Mouse (Mus musculus) gastrocnemius, postnatal 25 days (tissue): ENCODE results near the gene Maml3. TPM values are rescaled to one million over a fixed set of nuclear protein-coding genes. Genes with fewer than 3 reads are reported as not detected.

Source experiments
- DNase-seq: peaks from one replicate; pipeline ENCODE4 v3.0.0; 2022
- total RNA-seq, 2 experiments: library from RNA; stranded (reverse); gene quantifications; 1 replicate in 1 of 2; 2 replicates in 1 of 2; pipeline ENCODE4 v1.2.3; 2021

Gene Maml3
- total RNA-seq, 2 experiments from 2014 or later, result 2.4 to 2.5 TPM

DNA sequence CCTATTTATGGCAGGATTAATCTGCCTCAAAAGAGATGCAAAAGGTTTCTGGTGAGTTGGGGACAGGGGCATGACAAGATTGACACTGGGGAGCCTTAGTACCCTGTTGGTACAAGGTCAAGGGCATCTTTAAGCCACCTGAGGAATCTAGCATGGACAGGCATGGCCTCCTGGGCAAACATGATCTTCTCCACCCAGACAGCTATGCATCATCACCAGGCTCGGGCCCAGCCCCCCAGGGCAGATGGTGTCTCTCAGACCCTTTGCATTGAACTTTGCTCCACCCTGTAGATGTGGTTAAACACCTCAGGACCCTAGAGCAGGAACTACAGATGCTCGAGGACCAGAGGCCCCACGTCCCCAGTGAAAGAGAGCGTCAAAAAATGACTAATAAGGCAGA lies 444.8 kb downstream of the Maml3 start, which contains the start of gene Mgst2:
Mgst2 (plus strand) TSS at position 301 of the 400 bp plus-strand sequence.
- no peak for DNase-seq

- no peak for DNase-seq
Observed at GRCm38 (mm10) chr3:51659415-51659814, 445.5 kb downstream of the Maml3 start.

GRCm38 (mm10) chr3:51654303-51655055 lies 450.4 kb downstream of the Maml3 start:
- DNase-seq, result no peak

- DNase-seq, result peak; percentile 53
Observed at GRCm38 (mm10) chr3:51652701-51653100, 452.2 kb downstream of the Maml3 start.

DNA sequence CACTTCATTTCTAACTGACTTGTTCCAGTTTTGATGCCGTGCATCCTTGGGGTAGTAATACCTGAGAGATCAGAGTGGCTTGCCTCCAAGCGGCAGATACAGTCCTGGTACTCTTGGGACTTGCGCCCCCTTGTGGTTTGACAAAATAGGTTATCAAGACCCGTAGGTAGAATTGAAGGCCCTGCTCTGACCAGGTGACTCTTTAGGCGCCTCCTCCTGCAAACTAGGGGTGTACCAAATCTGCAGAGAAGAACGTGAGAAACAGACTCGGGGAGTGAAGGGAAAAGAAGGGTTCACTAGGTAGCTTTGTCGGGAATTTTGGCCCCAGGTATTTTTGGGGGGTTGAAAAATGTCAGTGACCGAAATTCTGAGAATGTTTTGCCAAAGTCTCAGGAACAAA lies 452.6 kb downstream of the Maml3 start:
- peak; percentile 44 for DNase-seq

- no peak for DNase-seq
Observed at GRCm38 (mm10) chr3:51651149-51651548, 453.7 kb downstream of the Maml3 start.

GRCm38 (mm10) chr3:51649986-51650385 lies 454.9 kb downstream of the Maml3 start:
- no peak for DNase-seq

DNA sequence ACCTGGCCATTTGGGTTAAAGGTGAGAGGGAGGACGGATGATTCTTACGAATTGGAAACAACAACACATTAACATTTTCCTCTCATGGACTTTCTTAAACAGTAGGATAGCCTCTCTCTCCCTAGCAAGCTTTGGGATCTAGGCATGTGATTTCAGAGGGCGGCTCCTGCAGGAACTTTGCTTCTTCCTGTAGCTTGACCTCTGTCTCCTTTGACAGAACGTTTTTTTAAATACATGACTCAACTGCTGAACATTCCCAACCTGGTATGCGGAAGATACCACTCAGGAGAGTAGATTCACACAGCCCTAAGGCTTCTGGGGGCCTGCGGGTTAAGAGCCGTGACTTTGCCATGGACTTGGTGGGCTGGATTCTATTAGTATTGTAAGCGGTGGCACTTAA lies 455.4 kb downstream of the Maml3 start:
- DNase-seq, result no peak

- peak; percentile 65 for DNase-seq
Observed at GRCm38 (mm10) chr3:51648037-51648664, 456.7 kb downstream of the Maml3 start.

- no peak for DNase-seq
Observed at GRCm38 (mm10) chr3:51647356-51647755, 457.5 kb downstream of the Maml3 start.

- no peak for DNase-seq
Observed at GRCm38 (mm10) chr3:51646301-51646700, 458.6 kb downstream of the Maml3 start.

DNA sequence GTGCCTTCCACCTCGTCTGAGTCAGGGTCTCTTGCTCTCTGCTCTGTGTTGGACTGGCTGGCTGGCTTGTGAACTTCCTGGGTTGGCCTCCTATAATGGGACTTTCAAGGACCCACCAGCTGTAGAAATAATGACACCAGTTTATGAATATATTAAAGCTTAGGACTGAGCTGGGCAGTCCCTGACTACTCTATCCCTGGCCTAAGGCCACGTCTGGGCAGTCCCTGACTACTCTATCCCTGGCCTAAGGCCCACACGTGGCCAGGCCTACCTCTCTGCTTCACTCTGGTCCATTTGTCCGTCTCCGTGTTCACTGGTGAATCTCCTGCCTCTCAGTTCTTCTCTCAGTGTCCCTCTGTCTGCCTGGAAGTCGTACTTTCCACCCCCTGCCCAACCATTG lies 459.4 kb downstream of the Maml3 start:
- DNase-seq, result no peak

GRCm38 (mm10) chr3:51638260-51638659 lies 466.6 kb downstream of the Maml3 start:
- no peak for DNase-seq

DNA sequence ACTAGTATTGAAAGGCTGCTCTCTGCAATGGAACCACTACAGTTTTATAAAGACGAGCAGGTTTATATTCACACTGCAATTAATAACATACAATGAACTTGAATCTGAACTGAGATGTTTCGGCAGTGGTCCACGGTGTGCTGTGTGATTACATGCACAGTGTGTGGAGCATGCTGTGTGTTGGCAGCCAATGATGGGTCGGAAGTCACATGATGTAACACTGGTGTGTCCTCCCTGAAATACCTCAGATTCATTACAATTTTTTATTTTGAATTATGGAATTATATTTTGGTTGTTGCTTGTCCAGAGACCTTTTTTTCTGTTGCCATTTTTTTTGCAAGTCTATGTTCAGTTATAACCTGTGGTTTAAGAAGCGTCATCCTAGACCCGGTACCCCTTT lies 467.6 kb downstream of the Maml3 start:
- no peak for DNase-seq

DNA sequence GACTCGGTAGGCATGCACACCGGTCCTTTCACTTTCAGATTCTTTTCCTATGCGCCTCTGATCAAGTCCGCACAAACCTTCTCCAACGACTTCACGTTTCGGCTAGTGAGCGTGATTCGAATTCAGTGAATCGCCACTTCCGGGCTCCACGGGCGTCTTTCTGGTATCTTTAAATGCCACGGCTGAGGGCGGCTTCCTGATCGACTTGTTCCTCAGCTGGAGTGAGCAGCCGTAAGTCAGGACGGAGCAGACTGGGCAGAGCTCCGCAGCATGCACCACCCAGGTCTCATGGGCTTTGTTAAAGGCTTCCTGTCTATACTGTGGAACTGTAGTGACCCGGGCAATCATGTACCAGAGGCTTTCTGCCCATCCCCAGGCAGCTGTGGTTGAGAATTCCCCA lies 468.2 kb downstream of the Maml3 start:
- no peak for DNase-seq

GRCm38 (mm10) chr3:51635960-51636359 lies 468.9 kb downstream of the Maml3 start:
- no peak for DNase-seq

Other genes starting within 250 kb of the Maml3 start
- gene Foxo1, start 163.3 kb upstream of the Maml3 start, total RNA-seq, result 10 to 100 TPM; 15.5 to 19.3 TPM